8 mouse cellular contexts compared by ENCODE assay signal in the genomic region with DNA sequence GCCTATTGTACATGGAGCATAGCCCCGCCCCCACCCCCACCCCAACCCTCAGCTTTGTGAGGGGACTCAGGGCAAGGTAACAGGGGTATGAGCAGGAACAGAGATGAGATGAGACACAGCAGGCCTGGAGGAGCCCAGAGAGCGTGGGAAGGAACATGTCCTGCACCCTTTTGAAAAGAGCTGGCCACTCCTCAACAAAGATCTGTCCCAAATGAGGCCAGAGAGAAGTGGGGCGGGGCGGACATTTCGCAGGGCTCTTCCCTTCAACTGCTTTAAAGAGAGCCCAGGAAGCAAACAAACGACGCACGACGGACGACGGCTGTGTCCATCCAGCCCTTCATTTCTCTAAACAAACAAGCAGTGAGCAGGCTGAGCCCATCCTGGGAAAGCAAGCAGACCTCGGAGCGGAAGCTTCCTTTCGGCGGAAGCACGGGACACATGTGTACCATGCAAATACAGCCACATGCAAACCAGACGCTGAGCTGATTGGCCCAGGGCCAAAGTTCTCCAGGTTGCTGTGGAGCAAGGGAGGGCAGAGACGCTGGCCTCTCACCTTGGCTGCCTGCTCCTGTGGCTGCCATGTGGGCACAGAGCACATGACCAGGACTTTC. TPM values are rescaled to one million over a fixed set of nuclear protein-coding genes. Genes with fewer than 3 reads are reported as not detected.
DNase-seq lines count a peak whose midpoint lies in the region; ATAC-seq lines count a peak whose summit lies in the region.

No protein-coding gene starts in this region.

- no peaks in the 10 kb centered on the region for H3K36me3 ChIP-seq in forebrain, embryonic 12.5 days (replicated peaks)
- H3K36me3 ChIP-seq in hindbrain, embryonic 13.5 days = no peaks in the 10 kb centered on the region
- no peaks in the 10 kb centered on the region for H3K36me3 ChIP-seq in limb, embryonic 13.5 days
- H3K36me3 ChIP-seq in midbrain, embryonic 12.5 days = no peaks in the 10 kb centered on the region

- WGBS in forebrain, embryonic 12.5 days = 37% methylated on average over 18 of the region's 18 CpGs
- WGBS in hindbrain, embryonic 13.5 days = 24% methylated on average over 18 of the region's 18 CpGs
- WGBS in limb, embryonic 13.5 days = 26% methylated on average over 18 of the region's 18 CpGs
- 44% methylated on average over 18 of the region's 18 CpGs for WGBS in midbrain, embryonic 12.5 days

- H3K9ac ChIP-seq in forebrain, embryonic 12.5 days = 0 out of 2 replicates have a peak overlapping the region, but pooled peaks have one; percentile 4
- peak overlapping the region; percentile 35; the same call in 1 of the 2 replicates for H3K9ac ChIP-seq in hindbrain, embryonic 13.5 days
- H3K9ac ChIP-seq in limb, embryonic 13.5 days = peak overlapping the region; percentile 36; the same call in 1 of the 2 replicates
- no peak overlapping the region for H3K9ac ChIP-seq in midbrain, embryonic 12.5 days (replicated peaks)

- H3K9me3 ChIP-seq in forebrain, embryonic 12.5 days = no peaks in the 10 kb centered on the region
- H3K9me3 ChIP-seq in hindbrain, embryonic 13.5 days = no peaks in the 10 kb centered on the region
- no peaks in the 10 kb centered on the region for H3K9me3 ChIP-seq in limb, embryonic 13.5 days
- no peaks in the 10 kb centered on the region for H3K9me3 ChIP-seq in midbrain, embryonic 12.5 days

- H3K4me2 ChIP-seq in forebrain, embryonic 12.5 days = peak overlapping the region; percentile 13
- peak overlapping the region; percentile 21 for H3K4me2 ChIP-seq in hindbrain, embryonic 13.5 days
- H3K4me2 ChIP-seq in limb, embryonic 13.5 days (replicated peaks) = peak overlapping the region; percentile 50
- 0 out of 2 replicates have a peak overlapping the region, but pooled peaks have one; percentile 0 for H3K4me2 ChIP-seq in midbrain, embryonic 12.5 days (replicated peaks)

- ATAC-seq in forebrain, embryonic 12.5 days (ENCODE audit: low FRiP score) = peak; percentile 44
- ATAC-seq in hindbrain, embryonic 13.5 days (ENCODE audit: low FRiP score) = no peak
- peak; percentile 28; the same call in 1 of the 2 replicates for ATAC-seq in limb, embryonic 13.5 days (ENCODE audit: low FRiP score, low read depth)
- ATAC-seq in midbrain, embryonic 12.5 days (ENCODE audit: low FRiP score, low read depth) = no peak

- peak; percentile 31 for DNase-seq in ovary, postnatal 10 days (ENCODE audit: low spot score)
- no peak for DNase-seq in ovary, adult 18-20 months (ENCODE audit: low spot score)
- DNase-seq in yolk sac, embryonic 10.5 days (ENCODE audit: low spot score) = peak; percentile 39
- DNase-seq in right cerebral cortex, postnatal 4 days = no peak

- peak overlapping the region; percentile 53; the same call in 1 of the 2 replicates for H3K27ac ChIP-seq in forebrain, embryonic 12.5 days
- H3K27ac ChIP-seq in hindbrain, embryonic 13.5 days = no peak overlapping the region
- H3K27ac ChIP-seq in limb, embryonic 13.5 days = no peak overlapping the region
- H3K27ac ChIP-seq in midbrain, embryonic 12.5 days (replicated peaks) = peak overlapping the region; percentile 43

- no peak overlapping the region for H3K4me3 ChIP-seq in forebrain, embryonic 12.5 days (replicated peaks)
- H3K4me3 ChIP-seq in hindbrain, embryonic 13.5 days = no peak overlapping the region
- peak overlapping the region; percentile 11; the same call in 1 of the 2 replicates for H3K4me3 ChIP-seq in limb, embryonic 13.5 days
- H3K4me3 ChIP-seq in midbrain, embryonic 12.5 days = no peak overlapping the region

- H3K27me3 ChIP-seq in forebrain, embryonic 12.5 days = 0 out of 2 replicates have a peak, but pooled peaks cover 3% of the 10 kb centered on the region
- H3K27me3 ChIP-seq in hindbrain, embryonic 13.5 days = no peaks in the 10 kb centered on the region
- no peaks in the 10 kb centered on the region for H3K27me3 ChIP-seq in limb, embryonic 13.5 days
- no peaks in the 10 kb centered on the region for H3K27me3 ChIP-seq in midbrain, embryonic 12.5 days

- peaks cover 27% of the 10 kb centered on the region for H3K4me1 ChIP-seq in forebrain, embryonic 12.5 days
- H3K4me1 ChIP-seq in hindbrain, embryonic 13.5 days (replicated peaks) = peaks cover 22% of the 10 kb centered on the region
- peaks cover 13% of the 10 kb centered on the region for H3K4me1 ChIP-seq in limb, embryonic 13.5 days
- peaks cover 21% of the 10 kb centered on the region for H3K4me1 ChIP-seq in midbrain, embryonic 12.5 days

RNA-seq across cellular contexts. Expression of gene Grk3, which starts 8.7 kb away (rescaled TPM):
- polyA plus RNA-seq in forebrain, embryonic 12.5 days (2016; fragmentation: Nextera tagmentation; extraction: Ambion mirVana) = 8.0 and 9.4 TPM in 2 replicates
- polyA plus RNA-seq in hindbrain, embryonic 13.5 days (2015; fragmentation: Nextera tagmentation; extraction: Ambion mirVana) = 15.8 and 16.8 TPM in 2 replicates
- 13.2 and 14.0 TPM in 2 replicates for polyA plus RNA-seq in limb, embryonic 13.5 days (2015; fragmentation: Nextera tagmentation; extraction: Ambion mirVana)
- 10.4 and 10.6 TPM in 2 replicates for polyA plus RNA-seq in midbrain, embryonic 12.5 days (2016; fragmentation: Nextera tagmentation; extraction: Ambion mirVana)

RNA-seq across cellular contexts. Expression of gene Crybb2, which starts 45.7 kb away (rescaled TPM):
- polyA plus RNA-seq in forebrain, embryonic 12.5 days (2016; fragmentation: Nextera tagmentation; extraction: Ambion mirVana) = not detected in 2 replicates
- polyA plus RNA-seq in hindbrain, embryonic 13.5 days (2015; fragmentation: Nextera tagmentation; extraction: Ambion mirVana) = not detected in 2 replicates
- polyA plus RNA-seq in limb, embryonic 13.5 days (2015; fragmentation: Nextera tagmentation; extraction: Ambion mirVana) = not detected in 2 replicates
- polyA plus RNA-seq in midbrain, embryonic 12.5 days (2016; fragmentation: Nextera tagmentation; extraction: Ambion mirVana) = not detected in 2 replicates

RNA-seq across cellular contexts. Expression of gene Crybb3, which starts 57.1 kb away (rescaled TPM):
- polyA plus RNA-seq in forebrain, embryonic 12.5 days (2016; fragmentation: Nextera tagmentation; extraction: Ambion mirVana) = 0.95 and 1.1 TPM in 2 replicates
- polyA plus RNA-seq in hindbrain, embryonic 13.5 days (2015; fragmentation: Nextera tagmentation; extraction: Ambion mirVana) = 0.31 and 0.68 TPM in 2 replicates
- polyA plus RNA-seq in limb, embryonic 13.5 days (2015; fragmentation: Nextera tagmentation; extraction: Ambion mirVana) = 0.89 and 1.6 TPM in 2 replicates
- polyA plus RNA-seq in midbrain, embryonic 12.5 days (2016; fragmentation: Nextera tagmentation; extraction: Ambion mirVana) = 0.24 TPM in 1 of 2 replicates, not detected in the other

Comparison
In these comparisons a context has a peak if more than half of its experiments do, and no peak if none do; other contexts are left out.
1. DNase-seq: peak in ovary, postnatal 10 days (single experiment) and yolk sac, embryonic 10.5 days (single experiment); none in ovary, adult 18-20 months (single experiment) and right cerebral cortex, postnatal 4 days (single experiment).
2. ATAC-seq: peak in forebrain, embryonic 12.5 days (single experiment) and limb, embryonic 13.5 days (single experiment); none in hindbrain, embryonic 13.5 days (single experiment) and midbrain, embryonic 12.5 days (single experiment).
3. H3K27ac ChIP-seq: peak in forebrain, embryonic 12.5 days (single experiment) and midbrain, embryonic 12.5 days (single experiment); none in hindbrain, embryonic 13.5 days (single experiment) and limb, embryonic 13.5 days (single experiment).
4. H3K4me2 ChIP-seq: peak in every context shown above with its lines; median percentile 50 in limb, embryonic 13.5 days; 21 in hindbrain, embryonic 13.5 days; 13 in forebrain, embryonic 12.5 days; 0 in midbrain, embryonic 12.5 days.